Mouse (Mus musculus) urinary bladder, adult 2 months (tissue): ENCODE data around the gene Phtf1. TPM values are rescaled to one million over a fixed set of nuclear protein-coding genes. Genes with fewer than 3 reads are reported as not detected.
A peak's percentile ranks its signal among the peaks of the same experiment; 100 is the strongest.

Experiments used
- DNase-seq: peaks from one replicate; pipeline ENCODE4 v3.0.0; 2022; ENCODE audit warnings: low spot score
- polyA plus RNA-seq: library from polyadenylated mRNA; depleted of rRNA; stranded (reverse); fragments of >200 nt; gene quantifications from 2 replicates; pipeline ENCODE4 v1.2.3, GENCODE M21; 2012; rRNA removed

The Phtf1 gene
- polyA plus RNA-seq = 12.0 and 13.6 TPM in 2 replicates

GRCm38 (mm10) chr3:103967861-103968691, at the start of gene Phtf1:
TSS of gene Phtf1 (plus strand) at chr3:103968110.
- peak; percentile 87 for DNase-seq

- no peak for DNase-seq
Observed at GRCm38 (mm10) chr3:103920094-103920493, 47.8 kb upstream of the Phtf1 start.

- DNase-seq = no peak
Observed at GRCm38 (mm10) chr3:103925302-103925701, 42.6 kb upstream of the Phtf1 start.

DNA sequence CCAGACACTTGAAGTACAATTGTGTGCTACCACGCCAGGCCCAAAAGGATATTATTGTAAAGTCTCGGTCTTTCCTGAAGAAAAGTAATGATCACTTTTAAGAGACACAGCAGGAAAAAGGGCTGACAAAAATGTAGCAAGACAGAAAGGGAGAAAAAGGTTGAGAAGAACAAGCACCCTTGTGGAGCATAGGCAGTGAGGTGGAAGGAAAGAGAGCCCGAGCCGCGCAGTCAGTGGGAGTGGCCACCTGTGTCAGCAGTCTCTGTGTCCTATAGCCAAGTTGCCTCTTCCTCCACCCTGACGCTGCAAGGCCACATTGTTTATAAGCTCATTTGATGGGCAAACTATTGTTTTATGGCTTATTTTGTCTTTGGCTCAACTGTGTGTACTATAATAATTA, 40.4 kb upstream of the Phtf1 start:
- no peak for DNase-seq

DNA sequence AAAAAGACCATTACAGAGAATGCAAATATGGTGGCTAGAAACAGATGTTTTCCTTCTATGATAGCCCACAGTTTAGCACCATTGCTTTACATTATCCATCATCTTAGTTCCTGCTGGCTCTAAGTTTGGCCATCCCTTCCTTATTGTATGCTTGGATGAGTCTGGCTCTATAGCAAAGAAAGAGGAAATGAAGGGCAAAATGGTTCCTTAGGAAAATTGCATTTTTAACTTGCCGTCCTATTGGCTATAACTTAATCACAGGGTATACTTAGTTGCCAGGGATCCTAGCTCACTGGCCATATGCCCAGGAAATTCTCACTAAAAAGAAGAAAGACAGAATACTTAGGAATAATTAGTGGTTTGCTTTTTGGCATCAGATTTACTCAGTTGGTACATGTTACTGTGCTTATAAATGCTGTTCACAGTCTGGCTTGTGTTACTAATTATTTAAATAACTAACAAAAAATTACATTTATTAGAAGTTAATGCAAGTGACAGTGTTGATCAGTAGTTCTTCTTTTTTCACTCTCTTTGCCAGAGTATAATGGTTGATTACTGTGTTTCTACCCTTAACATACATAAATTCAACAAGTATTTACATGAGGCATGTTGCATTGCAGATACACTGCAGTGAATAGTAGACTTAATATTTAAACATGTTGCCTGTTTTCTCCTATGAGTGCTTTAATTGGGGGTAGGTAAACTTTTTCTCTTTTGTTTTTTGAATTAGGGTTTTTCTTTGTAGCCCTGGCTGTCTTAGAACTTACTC, 22.9 kb upstream of the Phtf1 start:
- no peak for DNase-seq

GRCm38 (mm10) chr3:103948666-103949065, 19.2 kb upstream of the Phtf1 start:
- DNase-seq = no peak

- DNase-seq = no peak
Observed at GRCm38 (mm10) chr3:103960622-103961021, 7.3 kb upstream of the Phtf1 start.

- DNase-seq = no peak
Observed at GRCm38 (mm10) chr3:103967231-103967630, 679 bp upstream of the Phtf1 start.

- DNase-seq = no peak
Observed at GRCm38 (mm10) chr3:103968701-103969100, 791 bp downstream of the Phtf1 start.

DNA sequence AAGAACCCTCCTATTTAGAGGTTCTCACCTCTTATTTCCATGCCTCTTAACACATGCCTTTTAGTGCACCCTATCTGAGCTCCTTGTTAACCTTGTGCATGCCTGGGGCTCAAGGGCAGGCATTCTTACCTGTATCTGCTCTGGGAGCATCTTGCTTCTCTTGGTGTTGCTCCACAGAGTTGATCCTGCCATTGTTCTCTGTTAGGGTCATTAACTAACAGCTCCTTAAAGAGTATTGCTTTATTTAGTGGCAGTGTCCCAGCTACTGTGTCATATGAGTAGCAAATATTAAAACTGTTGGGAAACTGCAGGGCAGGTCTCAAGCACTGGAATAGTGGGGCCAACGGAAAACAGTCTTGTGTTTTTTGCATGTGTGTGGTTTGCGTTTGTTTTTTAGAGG, 3.2 kb downstream of the Phtf1 start:
- no peak for DNase-seq

- no peak for DNase-seq
Observed at GRCm38 (mm10) chr3:103984556-103984955, 16.6 kb downstream of the Phtf1 start.

DNA sequence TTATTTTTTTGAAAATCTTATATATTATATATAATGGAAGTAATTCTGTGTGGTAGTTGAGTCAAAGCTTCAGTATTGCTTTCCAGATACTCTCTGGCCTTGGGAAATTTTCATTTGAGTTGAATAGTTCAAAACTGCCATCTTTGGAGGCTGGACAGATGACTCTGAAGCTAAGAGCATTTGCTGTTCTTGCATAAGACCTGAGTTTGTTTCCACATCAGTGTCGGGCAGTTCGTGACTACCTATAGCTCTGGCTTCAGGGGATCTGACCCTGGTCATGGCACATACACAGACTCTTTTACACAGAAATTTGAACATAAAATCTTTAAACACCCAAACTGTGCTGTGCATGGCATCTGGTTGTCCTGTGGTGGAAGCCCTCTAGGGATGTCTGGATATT, 17.3 kb downstream of the Phtf1 start:
- no peak for DNase-seq

- DNase-seq = no peak
Observed at GRCm38 (mm10) chr3:103987831-103988432, 20.0 kb downstream of the Phtf1 start.

GRCm38 (mm10) chr3:103989352-103989751, 21.4 kb downstream of the Phtf1 start:
- no peak for DNase-seq

- DNase-seq = no peak
Observed at GRCm38 (mm10) chr3:103991271-103991670, 23.4 kb downstream of the Phtf1 start.

DNA sequence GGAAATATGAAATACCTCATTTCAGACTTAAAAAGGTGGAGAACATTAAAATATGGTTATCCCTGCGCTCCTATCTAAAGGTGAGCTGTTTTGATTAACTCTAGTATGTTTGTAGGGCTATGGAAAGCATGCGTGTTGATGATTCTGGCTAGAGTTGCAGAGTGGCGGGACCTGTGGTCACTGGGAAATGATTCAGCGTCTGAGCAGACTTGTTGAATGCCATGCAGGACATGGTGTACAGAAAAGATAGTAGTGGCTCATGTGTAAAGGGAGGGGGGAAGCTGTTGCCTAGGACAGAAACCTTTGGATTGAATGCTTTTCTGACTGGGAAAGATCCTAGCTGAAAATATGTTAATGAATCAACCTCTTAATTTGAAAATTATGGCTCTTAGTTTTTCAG, 30.8 kb downstream of the Phtf1 start:
- no peak for DNase-seq

DNA sequence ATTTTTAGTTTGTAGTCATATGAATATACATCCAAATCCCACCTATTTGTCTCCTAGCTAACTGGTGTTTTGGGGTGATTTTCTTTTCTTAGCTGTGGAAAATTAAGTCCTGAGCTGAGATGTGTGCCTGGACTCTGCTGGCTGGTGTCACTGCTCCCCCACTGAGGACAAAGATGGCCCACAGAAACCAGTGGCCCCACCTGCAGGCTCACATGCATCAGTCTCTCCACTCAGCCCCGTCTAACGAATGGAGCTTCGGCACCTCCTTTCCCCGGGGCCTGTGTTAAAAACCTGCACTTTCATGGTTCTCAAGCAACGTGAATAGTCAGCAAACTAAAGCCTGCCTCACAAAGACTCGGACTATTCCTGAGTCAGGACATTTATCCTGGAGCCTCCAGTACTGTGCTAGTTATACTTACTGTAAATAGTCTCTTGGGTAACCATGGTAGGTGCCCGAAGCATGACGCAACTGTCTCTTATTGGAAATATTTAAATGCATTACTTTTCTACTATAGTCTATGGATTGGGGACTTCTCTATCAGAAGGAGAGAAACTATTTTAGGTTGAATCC, 39.1 kb downstream of the Phtf1 start:
- DNase-seq = no peak

GRCm38 (mm10) chr3:104007479-104007878, 39.6 kb downstream of the Phtf1 start:
- DNase-seq = no peak

DNA sequence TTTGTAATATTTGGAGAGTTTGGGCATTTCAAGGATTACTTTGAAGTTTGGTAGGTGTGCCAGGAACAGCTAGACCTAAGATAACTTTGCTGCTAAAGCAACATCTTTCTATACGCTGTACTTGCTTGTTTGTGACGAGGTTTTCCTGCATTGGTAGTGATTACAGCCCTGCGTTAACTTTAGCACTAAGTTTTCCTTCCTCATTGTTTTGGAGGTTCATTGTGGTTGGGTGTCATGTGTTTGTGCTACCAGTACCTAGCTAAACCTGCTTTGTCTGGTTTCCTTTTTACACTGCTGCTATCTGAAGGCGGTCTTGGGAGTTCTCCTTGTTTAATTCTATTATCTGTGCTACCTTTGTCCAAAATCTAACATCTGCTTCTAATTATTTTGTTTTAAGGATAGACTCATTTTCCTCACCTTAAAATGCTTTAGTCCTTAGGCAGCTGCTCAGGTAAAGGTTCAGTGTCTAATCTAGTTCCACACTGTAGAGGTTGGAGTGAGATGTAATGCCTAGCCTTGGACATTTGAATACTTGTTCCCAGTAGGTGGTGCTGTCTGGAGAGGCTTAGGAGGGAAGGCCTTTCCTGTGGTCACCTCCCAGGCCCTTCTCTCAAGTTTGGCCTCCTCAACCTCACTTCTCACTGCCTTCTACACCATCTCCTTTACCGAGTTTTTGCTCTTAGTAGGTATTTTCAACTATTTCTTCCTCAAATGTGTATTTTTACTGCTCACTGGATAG, 42.2 kb downstream of the Phtf1 start:
- no peak for DNase-seq

DNA sequence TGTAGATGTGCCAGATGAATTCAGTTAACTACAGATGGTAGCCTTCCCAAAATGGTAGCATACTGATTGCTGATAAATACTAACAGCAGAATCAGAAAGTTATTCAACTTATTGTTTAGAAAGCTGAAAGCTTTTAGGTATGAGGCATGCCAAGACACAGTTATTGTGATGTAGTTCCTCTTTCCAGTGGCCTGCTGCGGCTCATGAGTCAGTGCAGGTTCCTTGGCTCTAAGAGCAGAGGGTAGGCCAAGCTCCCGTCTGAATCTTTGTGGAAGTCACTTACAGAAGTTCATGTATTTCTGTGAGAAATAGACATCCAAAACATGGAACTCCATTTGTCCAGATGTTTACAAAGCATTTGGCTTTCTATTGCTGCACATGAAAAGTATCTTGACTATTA, 44.1 kb downstream of the Phtf1 start:
- DNase-seq = no peak

GRCm38 (mm10) chr3:104017931-104018330, 50.0 kb downstream of the Phtf1 start:
- no peak for DNase-seq

GRCm38 (mm10) chr3:104019453-104019852, 51.5 kb downstream of the Phtf1 start:
- DNase-seq = no peak
